Comparison of ENCODE assay signal across 8 mouse cellular contexts in the genomic region with DNA sequence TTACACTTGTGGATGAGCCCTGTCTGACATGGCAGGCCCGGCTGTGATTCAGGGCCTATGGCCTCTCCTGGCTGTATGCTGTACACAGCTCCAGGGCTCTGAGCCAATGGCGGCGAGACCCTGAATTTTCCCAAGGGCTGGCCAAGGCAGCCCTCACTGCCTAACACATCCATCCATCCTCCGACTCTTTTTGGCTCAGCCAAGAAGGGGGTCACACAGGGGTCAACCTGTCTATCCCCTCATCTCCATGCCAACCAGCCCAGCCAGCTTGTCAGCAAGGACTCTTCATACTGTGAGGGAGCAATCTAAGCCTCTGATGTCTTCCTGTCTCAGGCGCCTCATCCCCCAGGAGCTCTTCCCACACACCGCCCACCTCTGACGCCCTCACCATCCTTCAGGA. TPM values are rescaled to one million over a fixed set of nuclear protein-coding genes. Genes with fewer than 3 reads are reported as not detected.
DNase-seq lines count a peak whose midpoint lies in the region; ATAC-seq and TF ChIP-seq lines count a peak whose summit lies in the region.

No protein-coding gene starts in this region.

- in situ Hi-C loops in CH12.LX (cut with MboI; ENCODE audit: low pct_ligation_motif_present, low pct_unique_long_range_greater_than_20kb, low sequenced_read_pairs): no loop called here

- H3K36me3 ChIP-seq in forebrain, postnatal 0 days (ENCODE audit: insufficient read depth): peaks cover 89% of the 10 kb centered on the region
- H3K36me3 ChIP-seq in forebrain, embryonic 12.5 days (replicated peaks): peaks cover 86% of the 10 kb centered on the region
- H3K36me3 ChIP-seq in CH12.LX (replicated peaks in 1 of 2; ENCODE audit: control insufficient read depth in 1 of 2, insufficient read depth in 1 of 2, low read length in 1 of 2): peaks cover 48 to 63% of the 10 kb centered on the region in 2 experiments
- H3K36me3 ChIP-seq in embryonic facial prominence, embryonic 10.5 days (replicated peaks): peaks cover 97% of the 10 kb centered on the region
- H3K36me3 ChIP-seq in limb, embryonic 15.5 days: peaks cover 89% of the 10 kb centered on the region

- H3K4me1 ChIP-seq in forebrain, postnatal 0 days (ENCODE audit: insufficient read depth): 0 out of 2 replicates have a peak, but pooled peaks cover 3% of the 10 kb centered on the region
- peaks cover 5% of the 10 kb centered on the region; the same call in 1 of the 2 replicates for H3K4me1 ChIP-seq in forebrain, embryonic 12.5 days
- H3K4me1 ChIP-seq in CH12.LX (ENCODE audit: control insufficient read depth in 1 of 2, insufficient read depth in 2 of 2): peaks cover 67 to 81% of the 10 kb centered on the region in 2 experiments
- H3K4me1 ChIP-seq in embryonic facial prominence, embryonic 10.5 days: peaks cover 18% of the 10 kb centered on the region
- H3K4me1 ChIP-seq in limb, embryonic 15.5 days: peaks cover 18% of the 10 kb centered on the region

- WGBS in forebrain, postnatal 0 days: 50% methylated on average over 7 of the region's 7 CpGs
- 55% methylated on average over 7 of the region's 7 CpGs for WGBS in forebrain, embryonic 12.5 days
- WGBS in embryonic facial prominence, embryonic 10.5 days: 59% methylated on average over 7 of the region's 7 CpGs
- 44% methylated on average over 7 of the region's 7 CpGs for WGBS in limb, embryonic 15.5 days

- no peaks in the 10 kb centered on the region for H3K9me3 ChIP-seq in forebrain, postnatal 0 days (ENCODE audit: low read length)
- H3K9me3 ChIP-seq in forebrain, embryonic 12.5 days: no peaks in the 10 kb centered on the region
- H3K9me3 ChIP-seq in CH12.LX (replicated peaks; ENCODE audit: low read length): no peaks in the 10 kb centered on the region
- H3K9me3 ChIP-seq in embryonic facial prominence, embryonic 10.5 days: no peaks in the 10 kb centered on the region
- no peaks in the 10 kb centered on the region for H3K9me3 ChIP-seq in limb, embryonic 15.5 days

- DNase-seq in forebrain, postnatal 0 days: no peak
- DNase-seq in CH12.LX (ENCODE audit: extremely low read depth): no peak
- peak; percentile 54 for DNase-seq in embryonic facial prominence, embryonic 10.5 days (ENCODE audit: low spot score)
- DNase-seq in urinary bladder, postnatal 25 days (ENCODE audit: low spot score): no peak
- no peak for DNase-seq in frontal cortex, postnatal 36 days (ENCODE audit: low spot score in 2 of 2)
- DNase-seq in urinary bladder, postnatal 36 days (ENCODE audit: low spot score in 2 of 2): no peak

- peak; percentile 45 for ATAC-seq in forebrain, postnatal 0 days
- ATAC-seq in forebrain, embryonic 12.5 days (ENCODE audit: low FRiP score): no peak
- no peak for ATAC-seq in limb, embryonic 15.5 days (ENCODE audit: insufficient number of reproducible peaks, low FRiP score, low TSS enrichment, low read depth)

- H3K4me3 ChIP-seq in forebrain, postnatal 0 days (ENCODE audit: low read depth, low read length): no peak overlapping the region
- no peak overlapping the region for H3K4me3 ChIP-seq in forebrain, embryonic 12.5 days (replicated peaks)
- H3K4me3 ChIP-seq in CH12.LX (replicated peaks in 1 of 3; ENCODE audit: low read depth in 2 of 3, low read length in 2 of 3, poor library complexity in 1 of 3): no peak overlapping the region
- no peak overlapping the region for H3K4me3 ChIP-seq in embryonic facial prominence, embryonic 10.5 days
- H3K4me3 ChIP-seq in limb, embryonic 15.5 days: no peak overlapping the region

- TF ChIP-seq RAD21 in CH12.LX (IDR thresholded peaks at IDR 0.05; ENCODE audit: low read depth, low read length): no peak

- no peak for TF ChIP-seq CTCF in forebrain, postnatal 0 days (IDR thresholded peaks at IDR 0.05; ENCODE audit: low read depth)
- no peak for TF ChIP-seq CTCF in CH12.LX (conservative IDR thresholded peaks at IDR 0.05 in 1 of 2, IDR thresholded peaks at IDR 0.05 in 1 of 2; ENCODE audit: low read depth in 2 of 2, low read length in 2 of 2)

- no peak overlapping the region for H3K4me2 ChIP-seq in forebrain, postnatal 0 days (ENCODE audit: low read depth)
- no peak overlapping the region for H3K4me2 ChIP-seq in forebrain, embryonic 12.5 days
- no peak overlapping the region for H3K4me2 ChIP-seq in CH12.LX (ENCODE audit: insufficient read depth, low read depth, poor library complexity, severe bottlenecking)
- no peak overlapping the region for H3K4me2 ChIP-seq in limb, embryonic 15.5 days

- no peak overlapping the region for H3K27ac ChIP-seq in forebrain, postnatal 0 days (ENCODE audit: low read depth, low read length)
- H3K27ac ChIP-seq in forebrain, embryonic 12.5 days: no peak overlapping the region
- H3K27ac ChIP-seq in CH12.LX (ENCODE audit: insufficient read depth, low read depth): peak overlapping the region; percentile 84
- peak overlapping the region; percentile 49; the same call in 1 of the 2 replicates for H3K27ac ChIP-seq in embryonic facial prominence, embryonic 10.5 days (replicated peaks)
- peak overlapping the region; percentile 58 for H3K27ac ChIP-seq in limb, embryonic 15.5 days

- no peaks in the 10 kb centered on the region for H3K79me2 ChIP-seq in CH12.LX (replicated peaks; ENCODE audit: control insufficient read depth, extremely low read depth, insufficient read depth, poor library complexity, severe bottlenecking)

- dilution Hi-C loops in CH12.LX (cut with MboI; ENCODE audit: extremely low pct_ligation_motif_present, extremely low pct_unique_long_range_greater_than_20kb, low sequenced_read_pairs): no loop called here

- TF ChIP-seq POLR2A in CH12.LX (IDR thresholded peaks at IDR 0.05; ENCODE audit: low read depth, low read length): no peak

- TF ChIP-seq EP300 in CH12.LX (IDR thresholded peaks at IDR 0.05; ENCODE audit: low read length): no peak

- no peak overlapping the region for H3K9ac ChIP-seq in forebrain, postnatal 0 days
- no peak overlapping the region for H3K9ac ChIP-seq in forebrain, embryonic 12.5 days
- H3K9ac ChIP-seq in CH12.LX (ENCODE audit: insufficient read depth, low read depth): no peak overlapping the region
- H3K9ac ChIP-seq in limb, embryonic 15.5 days: no peak overlapping the region

- H3K27me3 ChIP-seq in forebrain, postnatal 0 days (ENCODE audit: insufficient read depth, low read length): no peaks in the 10 kb centered on the region
- H3K27me3 ChIP-seq in forebrain, embryonic 12.5 days: no peaks in the 10 kb centered on the region
- no peaks in the 10 kb centered on the region for H3K27me3 ChIP-seq in CH12.LX (replicated peaks)
- no peaks in the 10 kb centered on the region for H3K27me3 ChIP-seq in embryonic facial prominence, embryonic 10.5 days (replicated peaks; ENCODE audit: low read depth, poor library complexity, severe bottlenecking)
- H3K27me3 ChIP-seq in limb, embryonic 15.5 days: no peaks in the 10 kb centered on the region

TF ChIP-seq in CH12.LX, 34 proteins besides CTCF, POLR2A, EP300 and RAD21:
- TF ChIP-seq MAZ (IDR thresholded peaks at IDR 0.05; ENCODE audit: low read depth, low read length) (no peak), UBTF (IDR thresholded peaks at IDR 0.05; ENCODE audit: low read depth, low read length) (no peak), JUN (IDR thresholded peaks at IDR 0.05; ENCODE audit: insufficient read depth, low read depth, low read length) (no peak), MAFK (IDR thresholded peaks at IDR 0.05; ENCODE audit: insufficient replicate concordance, low read length) (no peak), ZC3H11A (IDR thresholded peaks at IDR 0.05; ENCODE audit: low read depth, low read length) (no peak), ZNF384 (IDR thresholded peaks at IDR 0.05; ENCODE audit: low read depth, low read length) (no peak), USF1 (IDR thresholded peaks at IDR 0.05; ENCODE audit: low read depth, low read length) (no peak), ELF1 (IDR thresholded peaks at IDR 0.05; ENCODE audit: low read depth, low read length) (no peak), TBP (conservative IDR thresholded peaks at IDR 0.05; ENCODE audit: low read depth, low read length) (no peak), BHLHE40 (IDR thresholded peaks at IDR 0.05; ENCODE audit: low read depth, low read length) (no peak), SMC3 (IDR thresholded peaks at IDR 0.05; ENCODE audit: low read depth, low read length) (no peak)

RNA-seq across cellular contexts. Expression of gene Lrp1, which starts 29.4 kb away (rescaled TPM):
- 183 and 228 TPM in 2 replicates for total RNA-seq in forebrain, postnatal 0 days (2014; rRNA removed)
- 42.2 and 70.4 TPM in 2 replicates for polyA plus RNA-seq in forebrain, postnatal 0 days (2015; fragmentation: Nextera tagmentation; extraction: Ambion mirVana)
- polyA plus RNA-seq in forebrain, embryonic 12.5 days (2016; fragmentation: Nextera tagmentation; extraction: Ambion mirVana): 81.4 and 81.8 TPM in 2 replicates
- total RNA-seq in CH12.LX (2012; rRNA removed) (16.5 and 51.2 TPM in 2 replicates), CH12.LX (2014; rRNA removed) (3.1 and 3.3 TPM in 2 replicates)
- polyA plus RNA-seq in CH12.LX (2012; ENCODE audit: insufficient read length, low read depth): 11.0 and 11.8 TPM in 2 replicates
- polyA plus RNA-seq in embryonic facial prominence, embryonic 10.5 days (2016; fragmentation: Nextera tagmentation; extraction: Ambion mirVana): 66.6 and 70.6 TPM in 2 replicates
- polyA plus RNA-seq in limb, embryonic 15.5 days (2015; fragmentation: Nextera tagmentation; extraction: Ambion mirVana): 146 and 148 TPM in 2 replicates

RNA-seq across cellular contexts. Expression of gene Stat6, which starts 51.3 kb away (rescaled TPM):
- total RNA-seq in forebrain, postnatal 0 days (2014; rRNA removed): 4.6 and 5.4 TPM in 2 replicates
- 4.3 and 4.4 TPM in 2 replicates for polyA plus RNA-seq in forebrain, postnatal 0 days (2015; fragmentation: Nextera tagmentation; extraction: Ambion mirVana)
- 4.5 and 5.4 TPM in 2 replicates for polyA plus RNA-seq in forebrain, embryonic 12.5 days (2016; fragmentation: Nextera tagmentation; extraction: Ambion mirVana)
- 58.7 and 76.6 TPM in 2 replicates for total RNA-seq in CH12.LX (2012; rRNA removed)
- total RNA-seq in CH12.LX (2014; rRNA removed): 64.0 and 71.5 TPM in 2 replicates
- 62.9 and 72.1 TPM in 2 replicates for polyA plus RNA-seq in CH12.LX (2012; ENCODE audit: insufficient read length, low read depth)
- polyA plus RNA-seq in embryonic facial prominence, embryonic 10.5 days (2016; fragmentation: Nextera tagmentation; extraction: Ambion mirVana): 10.4 and 11.5 TPM in 2 replicates
- polyA plus RNA-seq in limb, embryonic 15.5 days (2015; fragmentation: Nextera tagmentation; extraction: Ambion mirVana): 36.7 and 38.9 TPM in 2 replicates

RNA-seq across cellular contexts. Expression of gene Nxph4, which starts 57.2 kb away (rescaled TPM):
- total RNA-seq in forebrain, postnatal 0 days (2014; rRNA removed): 2.1 and 2.2 TPM in 2 replicates
- polyA plus RNA-seq in forebrain, postnatal 0 days (2015; fragmentation: Nextera tagmentation; extraction: Ambion mirVana): 19.9 and 22.6 TPM in 2 replicates
- 60.0 and 62.4 TPM in 2 replicates for polyA plus RNA-seq in forebrain, embryonic 12.5 days (2016; fragmentation: Nextera tagmentation; extraction: Ambion mirVana)
- total RNA-seq in CH12.LX (2012; rRNA removed) (0.13 TPM in 1 of 2 replicates, not detected in the other), CH12.LX (2014; rRNA removed) (not detected in 2 replicates)
- 0.14 and 0.15 TPM in 2 replicates for polyA plus RNA-seq in CH12.LX (2012; ENCODE audit: insufficient read length, low read depth)
- 5.2 and 9.7 TPM in 2 replicates for polyA plus RNA-seq in embryonic facial prominence, embryonic 10.5 days (2016; fragmentation: Nextera tagmentation; extraction: Ambion mirVana)
- 21.7 and 25.1 TPM in 2 replicates for polyA plus RNA-seq in limb, embryonic 15.5 days (2015; fragmentation: Nextera tagmentation; extraction: Ambion mirVana)

Comparison
In these comparisons a context has a peak if more than half of its experiments do, and no peak if none do; other contexts are left out.
1. H3K27ac ChIP-seq: peak in CH12.LX (single experiment), embryonic facial prominence, embryonic 10.5 days (single experiment) and limb, embryonic 15.5 days (single experiment); none in forebrain, postnatal 0 days (single experiment) and forebrain, embryonic 12.5 days (single experiment).